Mouse (Mus musculus) liver, adult 2 months (tissue): ENCODE results near the gene Als2. TPM values are rescaled to one million over a fixed set of nuclear protein-coding genes. Genes with fewer than 3 reads are reported as not detected.

ENCODE experiments used
- DNase-seq: peaks from one replicate; pipeline ENCODE4 v3.0.0-alpha.2; 2011; ENCODE audit warnings: low read depth, low spot score; ENCODE audit errors: extremely low read depth
- H3K27ac ChIP-seq: fragments of 200-500 bp; replicated peaks from 2 replicates; pipeline ENCODE4 v1.5.1; 2012; ENCODE audit warnings: low read depth, mild to moderate bottlenecking, control low read depth, inconsistent platforms, low read length; ENCODE audit not compliant: insufficient read depth
- H3K27me3 ChIP-seq: fragments of 200-500 bp; 2 replicates; pipeline ENCODE4 v1.6.1; 2012; ENCODE audit warnings: mild to moderate bottlenecking, moderate library complexity, low read length, inconsistent platforms; ENCODE audit not compliant: control insufficient read depth, insufficient read depth
- H3K36me3 ChIP-seq: fragments of 200-500 bp; 2 replicates; pipeline ENCODE4 v1.6.1; 2012; ENCODE audit warnings: low read length, inconsistent platforms; ENCODE audit not compliant: control insufficient read depth, insufficient read depth
- H3K4me1 ChIP-seq: fragments of 200-500 bp; 2 replicates; pipeline ENCODE4 v1.6.1; 2011; ENCODE audit warnings: low read length; ENCODE audit not compliant: control insufficient read depth, insufficient read depth
- H3K4me3 ChIP-seq: fragments of 200-500 bp; 2 replicates; pipeline ENCODE4 v1.5.1; 2011; ENCODE audit warnings: low read depth, mild to moderate bottlenecking, control low read depth, low read length, moderate library complexity; ENCODE audit not compliant: insufficient read depth
- H3K79me2 ChIP-seq: fragments of 200-500 bp; 2 replicates; pipeline ENCODE4 v1.6.1; 2012; ENCODE audit warnings: inconsistent platforms, mild to moderate bottlenecking, low read length, moderate library complexity; ENCODE audit not compliant: control insufficient read depth, insufficient read depth
- H3K9ac ChIP-seq: fragments of 200-500 bp; 2 replicates; pipeline ENCODE4 v1.6.1; 2012; ENCODE audit warnings: low read depth, mild to moderate bottlenecking, control low read depth, inconsistent platforms, low read length
- CTCF ChIP-seq: fragments of 200-500 bp; IDR thresholded peaks from 2 replicates; pipeline ENCODE4 v1.5.1; 2011; ENCODE audit warnings: low read depth, low read length, control low read depth
- POLR2A ChIP-seq: fragments of 200-500 bp; IDR thresholded peaks from 2 replicates; pipeline ENCODE4 v1.6.1; 2011; ENCODE audit warnings: low read length, control low read depth; ENCODE audit not compliant: insufficient read depth; ENCODE audit errors: extremely low read depth
- WGBS: fragments of 180-500 bp; shearing (Covaris S2); methylation state at CpG from one replicate; pipeline ENCODE4 v1.1.7; 2018; 5-methylcytosine and 5-hydroxymethylcytosine counted together
- polyA plus RNA-seq: library from polyadenylated mRNA; depleted of rRNA; stranded (reverse); fragments of >200 nt; gene quantifications from 2 replicates; pipeline ENCODE4 v1.2.3, GENCODE M21; 2012
- total RNA-seq: library from RNA; depleted of rRNA; stranded (reverse); fragments of >200 nt; gene quantifications from 2 replicates; pipeline ENCODE4 v1.2.3, GENCODE M21; 2014

The Als2 gene
- total and polyA plus RNA-seq, 2 experiments, result 20.2 to 34.2 TPM

- H3K4me3 ChIP-seq, result no peak overlapping the region
- peaks cover 78% of the 10 kb centered on the region for H3K36me3 ChIP-seq
- H3K79me2 ChIP-seq, result no peaks in the 10 kb centered on the region
- 94% methylated on average over 10 of the region's 10 CpGs for WGBS
- no peak for DNase-seq
- no peaks in the 10 kb centered on the region for H3K27me3 ChIP-seq
- H3K27ac ChIP-seq, result no peak overlapping the region
- TF ChIP-seq POLR2A (no peak), CTCF (no peak)
- H3K4me1 ChIP-seq, result no peaks in the 10 kb centered on the region
- no peak overlapping the region for H3K9ac ChIP-seq
Measured at GRCm38 (mm10) chr1:59186317-59186716, 50.7 kb downstream of the Als2 start.

GRCm38 (mm10) chr1:59185410-59185809 lies 51.6 kb downstream of the Als2 start:
- Histone ChIP-seq H3K4me3 (no peak overlapping the region), H3K27me3 (no peaks in the 10 kb centered on the region), H3K9ac (no peak overlapping the region), H3K27ac (no peak overlapping the region), H3K4me1 (no peaks in the 10 kb centered on the region), H3K79me2 (no peaks in the 10 kb centered on the region), H3K36me3 (peaks cover 77% of the 10 kb centered on the region)
- TF ChIP-seq POLR2A (no peak), CTCF (no peak)
- WGBS, result 93% methylated on average over 9 of the region's 9 CpGs
- no peak for DNase-seq

- Histone ChIP-seq H3K27me3 (no peaks in the 10 kb centered on the region), H3K4me1 (no peaks in the 10 kb centered on the region), H3K9ac (no peak overlapping the region), H3K4me3 (no peak overlapping the region), H3K36me3 (peaks cover 78% of the 10 kb centered on the region), H3K79me2 (no peaks in the 10 kb centered on the region), H3K27ac (no peak overlapping the region)
- WGBS, result 91% methylated on average over 4 of the region's 4 CpGs
- no peak for TF ChIP-seq CTCF
- TF ChIP-seq POLR2A, result no peak
- no peak for DNase-seq
Measured at GRCm38 (mm10) chr1:59183045-59183444, 54.0 kb downstream of the Als2 start.

GRCm38 (mm10) chr1:59182373-59182772 lies 54.7 kb downstream of the Als2 start:
- Histone ChIP-seq H3K4me1 (no peaks in the 10 kb centered on the region), H3K27me3 (no peaks in the 10 kb centered on the region), H3K9ac (no peak overlapping the region), H3K4me3 (no peak overlapping the region), H3K36me3 (peaks cover 83% of the 10 kb centered on the region), H3K27ac (no peak overlapping the region), H3K79me2 (no peaks in the 10 kb centered on the region)
- 97% methylated on average over 2 of the region's 2 CpGs for WGBS
- DNase-seq, result no peak
- TF ChIP-seq POLR2A, result no peak
- no peak for TF ChIP-seq CTCF

GRCm38 (mm10) chr1:59180003-59180402 lies 57.0 kb downstream of the Als2 start:
- DNase-seq, result no peak
- Histone ChIP-seq H3K27me3 (no peaks in the 10 kb centered on the region), H3K27ac (no peak overlapping the region), H3K79me2 (no peaks in the 10 kb centered on the region), H3K36me3 (peaks cover 72% of the 10 kb centered on the region), H3K4me1 (peaks cover 4% of the 10 kb centered on the region; the same call in 1 of the 2 replicates), H3K9ac (no peak overlapping the region), H3K4me3 (no peak overlapping the region)
- TF ChIP-seq POLR2A (no peak), CTCF (no peak)
- 94% methylated on average over 3 of the region's 3 CpGs for WGBS

- 86% methylated on average over 10 of the region's 10 CpGs for WGBS
- TF ChIP-seq CTCF (no peak), POLR2A (no peak)
- H3K4me1 ChIP-seq, result peaks cover 9% of the 10 kb centered on the region
- H3K36me3 ChIP-seq, result peaks cover 62% of the 10 kb centered on the region
- H3K27ac ChIP-seq, result no peak overlapping the region
- H3K79me2 ChIP-seq, result no peaks in the 10 kb centered on the region
- no peaks in the 10 kb centered on the region for H3K27me3 ChIP-seq
- H3K4me3 ChIP-seq, result no peak overlapping the region
- no peak overlapping the region for H3K9ac ChIP-seq
- peak; percentile 56 for DNase-seq
Measured at GRCm38 (mm10) chr1:59178401-59178800, 58.6 kb downstream of the Als2 start.
